Mouse (Mus musculus) T-cell, adult 2 months (primary cell): ENCODE results near the gene Trpm8.

Experiments
- DNase-seq: peaks from one replicate; pipeline ENCODE4 v3.0.0; 2022; ENCODE audit warnings: low spot score

Trpm8 gene

DNA sequence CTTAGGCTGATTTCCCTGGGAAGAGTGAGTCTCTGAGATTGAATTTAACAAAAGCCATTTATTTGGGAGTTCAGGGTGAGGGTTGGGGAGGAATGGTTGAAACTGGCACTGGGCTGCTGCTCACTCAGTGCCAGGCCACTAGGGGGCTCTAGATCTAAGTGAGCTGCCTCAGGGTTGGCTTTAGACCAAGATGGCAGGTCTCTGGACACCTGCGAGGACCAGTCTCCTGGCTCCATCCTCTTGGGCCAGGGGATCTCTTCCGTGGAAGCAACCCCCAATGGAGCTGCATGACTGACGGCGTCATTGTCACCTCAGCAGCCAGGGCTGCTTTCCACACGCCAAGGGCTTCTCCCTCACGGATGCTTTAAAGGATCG, 7.5 kb downstream of the Trpm8 start:
- DNase-seq: no peak

GRCm38 (mm10) chr1:88285652-88286051, 8.2 kb downstream of the Trpm8 start:
- DNase-seq: no peak

DNA sequence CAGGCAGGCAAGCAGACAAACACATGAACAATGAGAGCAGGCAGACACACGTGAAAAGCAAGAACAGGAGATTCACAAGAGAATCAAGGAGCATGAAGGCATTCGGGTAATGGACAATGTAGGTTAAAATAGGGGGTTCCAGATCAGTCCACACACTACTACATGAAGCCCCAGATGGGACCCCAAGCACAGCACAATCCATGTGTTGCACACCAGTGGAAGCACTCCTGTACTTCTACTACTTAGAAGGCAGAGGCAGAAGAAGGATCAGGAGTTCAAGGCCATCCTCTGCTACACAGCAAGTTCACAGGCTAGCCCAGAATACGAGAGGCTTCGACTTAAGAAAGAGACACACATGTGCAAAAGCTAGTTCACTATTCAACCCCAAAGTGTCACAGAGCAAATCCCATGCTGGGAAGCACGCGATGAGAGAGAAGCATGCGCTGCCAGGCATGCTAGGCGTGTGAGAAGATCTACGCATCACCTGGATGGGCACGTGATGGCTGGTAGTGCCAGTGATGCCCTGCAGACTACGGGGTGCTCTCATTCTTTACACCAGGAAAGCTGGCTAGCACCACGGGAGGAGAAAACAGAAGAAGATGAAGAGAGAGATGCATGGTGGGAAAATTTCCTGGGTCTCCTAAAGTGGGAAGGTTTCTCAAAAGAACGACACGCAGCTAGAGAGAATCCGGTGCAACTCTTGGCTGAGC, 8.8 kb downstream of the Trpm8 start:
- no peak for DNase-seq

GRCm38 (mm10) chr1:88286887-88287696, 9.6 kb downstream of the Trpm8 start:
- no peak for DNase-seq

DNA sequence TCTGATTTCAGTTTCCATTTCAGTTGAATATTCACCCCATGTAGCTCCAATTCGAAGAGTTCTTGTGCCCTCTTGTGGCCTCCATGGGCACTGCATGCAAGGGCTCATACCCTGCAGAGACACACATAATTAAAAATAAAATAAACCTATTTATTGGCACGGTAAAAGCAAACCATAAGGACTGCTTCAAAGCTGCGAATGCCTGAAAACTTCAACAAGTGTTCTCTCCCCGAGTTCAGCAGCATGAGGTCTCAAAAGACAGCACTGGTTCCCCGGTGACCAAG, 10.2 kb downstream of the Trpm8 start:
- no peak for DNase-seq

GRCm38 (mm10) chr1:88288056-88288788, 10.8 kb downstream of the Trpm8 start:
- DNase-seq: no peak

- no peak for DNase-seq
Measured at GRCm38 (mm10) chr1:88288789-88289127, 11.3 kb downstream of the Trpm8 start.

DNA sequence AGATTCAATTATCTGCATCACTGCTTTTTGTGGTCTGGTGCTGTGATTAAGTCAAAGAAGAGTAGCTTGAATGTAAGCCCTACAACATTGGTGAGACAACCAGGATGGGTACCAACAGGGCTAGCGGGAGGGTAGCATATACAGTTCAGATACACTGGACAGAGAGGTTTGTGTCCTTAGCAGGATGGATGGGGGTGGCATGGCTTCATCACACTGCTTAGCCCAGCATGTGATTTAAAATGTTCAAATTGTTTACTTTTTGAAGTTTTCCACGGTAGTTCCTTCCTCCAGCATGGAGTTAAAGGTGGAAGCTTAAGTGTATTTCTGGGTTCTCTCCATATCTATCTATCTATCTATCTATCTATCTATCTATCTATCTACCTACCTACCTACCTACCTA, 11.7 kb downstream of the Trpm8 start:
- no peak for DNase-seq

- DNase-seq: no peak
Measured at GRCm38 (mm10) chr1:88289917-88290316, 12.5 kb downstream of the Trpm8 start.

DNA sequence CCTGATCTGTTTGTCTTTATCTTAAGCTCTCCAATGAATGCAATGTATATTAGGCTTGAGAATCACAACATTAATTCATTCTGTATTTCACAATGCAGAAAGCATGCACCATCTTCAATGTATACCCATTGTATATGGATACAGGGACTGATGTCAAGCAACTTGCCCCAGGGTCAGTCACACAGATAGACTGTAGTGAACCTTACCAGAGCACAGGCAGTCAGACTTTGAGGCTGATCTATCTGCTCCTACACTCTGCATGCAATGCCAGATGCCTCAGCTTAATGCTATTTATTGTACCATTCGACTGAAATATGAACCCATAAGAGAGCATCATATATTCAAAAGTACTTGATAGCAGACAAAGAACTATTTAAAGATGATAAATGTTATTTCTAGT, 13.1 kb downstream of the Trpm8 start:
- no peak for DNase-seq

DNA sequence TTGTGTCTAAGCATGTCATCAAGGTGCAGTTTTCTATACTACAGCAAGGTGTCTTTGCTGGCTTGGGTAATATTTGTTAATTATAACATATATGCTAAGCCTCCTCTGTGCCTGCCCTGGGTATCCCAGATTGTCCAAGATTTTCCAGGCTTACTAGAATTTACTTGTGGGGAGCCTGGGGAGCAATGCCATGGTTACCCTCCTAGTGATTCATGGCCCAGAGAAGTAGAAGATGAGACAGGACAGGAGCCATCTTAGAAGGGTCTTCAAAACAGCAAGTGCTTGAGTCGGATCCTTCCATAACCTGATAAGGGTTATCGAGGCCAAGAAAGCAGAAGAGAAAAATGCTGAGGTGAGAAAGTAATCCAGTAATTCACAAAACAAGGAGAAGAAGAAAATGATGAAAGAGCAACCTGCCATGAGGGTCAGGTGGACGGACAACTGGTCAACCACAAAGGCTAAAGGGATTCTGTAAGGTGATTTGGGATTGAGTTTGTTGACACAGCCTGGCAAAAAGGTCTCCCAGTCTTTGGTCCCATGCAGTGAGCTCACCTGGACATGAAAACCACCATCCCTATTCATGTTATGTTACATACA, 14.0 kb downstream of the Trpm8 start:
- no peak for DNase-seq

GRCm38 (mm10) chr1:88292057-88292456, 14.6 kb downstream of the Trpm8 start:
- DNase-seq: no peak

- DNase-seq: no peak
Measured at GRCm38 (mm10) chr1:88294650-88295049, 17.2 kb downstream of the Trpm8 start.

DNA sequence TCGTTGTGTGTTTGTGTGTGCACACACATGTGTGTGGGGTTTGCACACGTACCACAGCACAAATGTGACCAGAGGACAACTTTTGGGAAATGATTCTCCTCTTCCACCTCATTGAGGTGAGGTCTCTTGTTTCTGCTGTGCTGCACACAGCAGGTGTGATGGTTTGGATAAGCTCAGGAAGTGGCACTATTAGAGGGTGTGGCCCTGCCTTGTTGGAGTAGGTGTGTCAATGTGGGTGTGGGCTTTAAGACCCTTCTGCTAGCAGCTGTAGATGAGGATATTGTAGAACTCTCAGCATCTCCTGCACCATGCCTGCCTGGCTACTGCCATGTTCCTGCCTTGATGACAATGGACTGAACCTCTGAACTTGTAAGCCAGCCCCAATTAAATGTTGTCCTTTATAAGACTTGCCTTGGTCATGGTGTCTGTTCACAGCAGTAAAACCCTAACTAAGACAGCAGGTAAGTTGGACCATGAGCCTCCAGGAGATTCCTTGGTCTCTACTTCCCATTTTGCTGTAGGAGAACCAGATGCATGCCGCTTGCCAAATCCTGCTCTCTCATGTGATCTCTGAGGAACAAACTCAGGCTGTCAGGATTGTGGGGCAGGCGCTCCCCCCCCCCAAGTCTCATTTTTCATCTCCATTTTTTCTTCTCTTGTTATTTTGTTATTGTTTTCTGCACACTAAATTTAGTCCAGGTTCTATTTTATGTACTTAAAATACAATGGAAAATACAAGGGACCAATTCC, 18.9 kb downstream of the Trpm8 start:
- DNase-seq: no peak

- DNase-seq: no peak
Measured at GRCm38 (mm10) chr1:88297480-88298258, 20.2 kb downstream of the Trpm8 start.

GRCm38 (mm10) chr1:88298686-88299528, 21.4 kb downstream of the Trpm8 start:
- no peak for DNase-seq

- no peak for DNase-seq
Measured at GRCm38 (mm10) chr1:88299529-88299945, 22.1 kb downstream of the Trpm8 start.

- no peak for DNase-seq
Measured at GRCm38 (mm10) chr1:88300301-88301050, 23.0 kb downstream of the Trpm8 start.

GRCm38 (mm10) chr1:88301121-88302014, 23.9 kb downstream of the Trpm8 start:
- no peak for DNase-seq
